Mouse (Mus musculus) T-helper 1 cell (primary cell): Measurements from ENCODE around the gene Fgr.

Experiments used
- in situ Hi-C: fragments of 300-600 bp; cut with MboI, MseI; formaldehyde crosslinking; loops from one replicate; pipeline ENCODE4 v1.15.1; 2025; ENCODE audit warnings: high pct_unique_total_duplicates

Gene Fgr

GRCm38 (mm10) chr4:133014896-133015709, 41.2 kb downstream of the Fgr start:
- in situ Hi-C loops = loop anchor here (5.0 to 10.0 kb wide), 2 partner anchors 42 to 280 kb away; no protein-coding TSS in a partner anchor

- in situ Hi-C loops = loop anchor here (5.0 to 10.0 kb wide), 2 partner anchors 41 to 279 kb away; no protein-coding TSS in a partner anchor
Observed at GRCm38 (mm10) chr4:133015710-133016651, 42.1 kb downstream of the Fgr start.

- in situ Hi-C loops = loop anchor here (5.0 to 10.0 kb wide), 2 partner anchors 40 to 278 kb away; no protein-coding TSS in a partner anchor
Observed at GRCm38 (mm10) chr4:133016677-133017415, 43.0 kb downstream of the Fgr start.

DNA sequence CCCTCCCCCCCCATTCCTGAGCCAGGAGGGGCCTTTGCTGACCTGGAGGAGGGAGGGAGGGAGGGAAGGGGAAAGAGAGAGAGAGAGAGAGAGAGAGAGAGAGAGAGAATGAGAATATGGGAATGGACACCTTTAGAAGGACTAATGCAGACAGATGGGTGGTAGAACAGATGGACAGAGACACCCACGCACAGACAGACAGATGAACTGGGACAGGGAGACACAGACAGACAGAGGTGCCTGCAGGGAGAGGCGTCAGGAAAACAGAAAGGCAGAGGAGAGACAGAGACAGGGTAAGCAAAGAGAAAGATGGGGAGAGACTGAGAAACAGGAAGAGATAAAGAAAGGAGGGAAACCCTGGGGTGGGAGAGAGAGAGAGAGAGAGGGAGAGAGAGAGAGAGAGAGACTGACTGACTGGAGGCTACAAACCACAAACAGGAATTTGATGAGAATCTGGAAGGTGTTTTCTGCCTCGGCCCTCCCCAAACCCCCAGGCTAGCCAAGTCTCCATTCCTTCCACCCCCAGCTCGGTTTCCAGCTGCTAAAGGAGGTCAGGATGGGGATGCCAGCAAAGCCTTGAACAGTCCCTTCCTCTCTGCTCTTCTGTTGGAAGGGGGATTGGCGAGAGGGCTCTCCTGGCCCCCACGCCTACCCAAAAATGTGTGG, 43.8 kb downstream of the Fgr start:
- in situ Hi-C loops = loop anchor here (5.0 to 10.0 kb wide), 2 partner anchors 40 to 277 kb away; no protein-coding TSS in a partner anchor

- in situ Hi-C loops = loop anchor here (5.0 to 10.0 kb wide), 2 partner anchors 39 to 276 kb away; no protein-coding TSS in a partner anchor
Observed at GRCm38 (mm10) chr4:133018263-133018798, 44.4 kb downstream of the Fgr start.

GRCm38 (mm10) chr4:133020721-133021120, 46.8 kb downstream of the Fgr start:
- in situ Hi-C loops = no loop called here

- in situ Hi-C loops = no loop called here
Observed at GRCm38 (mm10) chr4:133021181-133021671, 47.3 kb downstream of the Fgr start.

- in situ Hi-C loops = no loop called here
Observed at GRCm38 (mm10) chr4:133022217-133022616, 48.3 kb downstream of the Fgr start.

GRCm38 (mm10) chr4:133022954-133023635, 49.2 kb downstream of the Fgr start:
- in situ Hi-C loops = no loop called here

DNA sequence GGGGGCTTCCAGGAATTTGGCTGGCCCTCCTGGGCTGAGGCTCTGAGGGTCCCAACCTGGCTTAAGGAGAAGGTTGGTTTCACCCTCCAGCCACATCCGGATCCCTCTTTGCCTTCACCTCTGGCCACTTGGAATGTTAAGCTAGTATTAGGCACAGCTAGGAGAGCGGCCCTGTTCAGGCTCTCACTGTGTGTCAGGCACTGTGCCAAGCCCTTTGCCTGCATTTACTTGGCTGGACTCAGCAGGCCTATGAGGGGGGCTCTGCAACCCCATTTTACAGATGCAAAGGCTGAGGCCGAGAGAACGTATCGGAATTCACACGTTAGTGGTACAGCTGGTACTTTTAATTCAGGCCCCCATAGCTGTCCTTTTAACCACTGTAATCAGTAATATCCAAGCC, 49.7 kb downstream of the Fgr start:
- in situ Hi-C loops = no loop called here

DNA sequence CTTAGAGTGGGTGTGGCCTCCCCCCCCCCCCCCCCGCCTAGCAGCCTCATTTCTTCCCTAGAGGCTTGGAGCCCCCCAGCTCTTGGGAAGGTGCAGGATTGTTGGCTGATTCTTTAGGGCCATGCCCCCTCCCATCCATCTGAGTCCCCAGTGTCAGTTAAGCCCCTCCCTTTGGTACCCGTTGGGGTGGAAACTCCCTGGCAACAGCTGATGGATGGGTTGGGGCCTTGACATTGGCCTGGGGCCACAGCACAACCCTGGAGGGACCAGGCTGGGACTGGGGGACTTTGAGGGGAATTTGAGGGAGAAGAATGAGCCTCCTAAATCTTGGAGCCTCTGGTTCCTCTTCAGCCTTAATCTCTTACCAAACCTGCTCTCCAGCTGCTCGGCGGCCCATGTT, 50.5 kb downstream of the Fgr start:
- in situ Hi-C loops = no loop called here

GRCm38 (mm10) chr4:133024969-133025685, 51.2 kb downstream of the Fgr start:
- in situ Hi-C loops = loop anchor here (25.0 kb wide), 1 partner anchor 862 kb away; the partner anchor contains the start of gene Rps6ka1

GRCm38 (mm10) chr4:133026272-133026671, 52.4 kb downstream of the Fgr start:
- in situ Hi-C loops = loop anchor here (25.0 kb wide), 1 partner anchor 861 kb away; the partner anchor contains the start of gene Rps6ka1

- in situ Hi-C loops = loop anchor here (25.0 kb wide), 1 partner anchor 860 kb away; the partner anchor contains the start of gene Rps6ka1
Observed at GRCm38 (mm10) chr4:133026826-133027375, 53.0 kb downstream of the Fgr start.

DNA sequence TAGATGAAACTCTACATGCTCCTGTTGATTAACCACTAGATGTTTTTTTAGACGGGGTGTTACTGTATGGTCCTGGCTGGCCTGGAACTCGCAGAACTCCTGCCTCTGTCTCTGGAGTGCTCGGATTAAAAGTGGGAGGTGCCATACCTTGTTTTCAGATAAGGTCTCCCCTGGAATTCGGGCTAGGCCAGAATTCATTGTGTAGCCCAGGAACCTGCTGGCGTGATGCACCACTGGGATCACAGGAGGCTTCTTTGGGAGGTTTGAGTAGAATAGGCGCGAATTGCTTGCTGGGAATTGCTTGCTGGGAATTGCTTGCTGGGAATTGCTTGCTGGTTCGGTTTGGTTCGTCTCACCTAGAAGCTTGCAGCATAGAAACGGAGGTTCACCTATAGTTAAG, 53.8 kb downstream of the Fgr start:
- in situ Hi-C loops = loop anchor here (25.0 kb wide), 1 partner anchor 860 kb away; the partner anchor contains the start of gene Rps6ka1

GRCm38 (mm10) chr4:133028193-133028592, 54.3 kb downstream of the Fgr start:
- in situ Hi-C loops = loop anchor here (25.0 kb wide), 1 partner anchor 859 kb away; the partner anchor contains the start of gene Rps6ka1

DNA sequence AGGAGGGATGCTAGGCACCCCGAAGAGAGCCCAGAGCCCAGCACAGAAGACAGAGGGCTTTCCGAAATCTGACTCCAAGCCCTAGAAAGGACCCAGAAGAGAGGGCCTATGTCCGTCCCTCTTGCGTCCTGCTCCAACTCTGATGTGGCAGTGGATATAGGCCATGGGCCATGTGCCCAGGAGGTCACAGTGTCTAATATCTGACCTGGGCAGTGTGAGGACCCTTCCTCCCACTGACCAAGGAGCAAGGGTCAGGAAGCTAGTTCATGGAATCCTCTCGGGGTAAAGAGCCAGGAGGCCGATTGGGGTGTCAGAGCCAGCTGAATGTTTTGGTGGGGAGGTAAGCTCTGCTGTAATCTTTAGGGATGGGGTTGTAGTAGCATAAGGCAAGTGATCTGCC, 55.0 kb downstream of the Fgr start:
- in situ Hi-C loops = loop anchor here (25.0 kb wide), 1 partner anchor 858 kb away; the partner anchor contains the start of gene Rps6ka1
